Mouse (Mus musculus): ENCODE data around the gene Pitpnc1. TPM values are rescaled to one million over a fixed set of nuclear protein-coding genes. Genes with fewer than 3 reads are reported as not detected.
A peak's percentile ranks its signal among the peaks of the same experiment; 100 is the strongest.

Gene Pitpnc1
- polyA plus RNA-seq, 1 experiment from 2014 or later, result 16.2 TPM

GRCm38 (mm10) chr11:107337391-107338148 is 132.9 kb downstream of the Pitpnc1 start:
- no peaks in the 10 kb centered on the region for H3K27me3 ChIP-seq (ENCODE audit: control insufficient read depth, insufficient read depth, low read depth, low read length)
- H3K9me3 ChIP-seq (ENCODE audit: control insufficient read depth, low read length), result no peaks in the 10 kb centered on the region
- ATAC-seq (ENCODE audit: low read depth), result peak; percentile 76
- peak overlapping the region; percentile 34 for H3K4me2 ChIP-seq (ENCODE audit: low read depth, low read length)
- H3K27ac ChIP-seq (ENCODE audit: low read length), result peak overlapping the region; percentile 28; the same call in 1 of the 2 replicates
- 18% methylated on average over 18 of the region's 18 CpGs for WGBS
- H3K4me3 ChIP-seq (ENCODE audit: low read length), result no peak overlapping the region
- H3K4me1 ChIP-seq (replicated peaks; ENCODE audit: control insufficient read depth, insufficient read depth, low read length), result peaks cover 26% of the 10 kb centered on the region
- H3K36me3 ChIP-seq (ENCODE audit: control insufficient read depth, insufficient read depth, low read length), result no peaks in the 10 kb centered on the region; the same call in 1 of the 2 replicates
- H3K9ac ChIP-seq (ENCODE audit: low read length), result no peak overlapping the region

GRCm38 (mm10) chr11:107335756-107336155 is 134.7 kb downstream of the Pitpnc1 start:
- H3K27me3 ChIP-seq (ENCODE audit: control insufficient read depth, insufficient read depth, low read depth, low read length), result no peaks in the 10 kb centered on the region
- WGBS, result 76% methylated on average over 11 of the region's 11 CpGs
- no peaks in the 10 kb centered on the region; the same call in 1 of the 2 replicates for H3K36me3 ChIP-seq (ENCODE audit: control insufficient read depth, insufficient read depth, low read length)
- peak overlapping the region; percentile 24 for H3K4me2 ChIP-seq (ENCODE audit: low read depth, low read length)
- no peak overlapping the region for H3K4me3 ChIP-seq (ENCODE audit: low read length)
- H3K9ac ChIP-seq (ENCODE audit: low read length), result no peak overlapping the region
- no peaks in the 10 kb centered on the region for H3K9me3 ChIP-seq (ENCODE audit: control insufficient read depth, low read length)
- H3K4me1 ChIP-seq (replicated peaks; ENCODE audit: control insufficient read depth, insufficient read depth, low read length), result peaks cover 25% of the 10 kb centered on the region
- no peak for ATAC-seq (ENCODE audit: low read depth)
- peak overlapping the region; percentile 74 for H3K27ac ChIP-seq (ENCODE audit: low read length)

- Histone ChIP-seq H3K4me3 (ENCODE audit: low read length) (no peak overlapping the region), H3K36me3 (ENCODE audit: control insufficient read depth, insufficient read depth, low read length) (no peaks in the 10 kb centered on the region; the same call in 1 of the 2 replicates), H3K27ac (ENCODE audit: low read length) (peak overlapping the region; percentile 74), H3K4me1 (replicated peaks; ENCODE audit: control insufficient read depth, insufficient read depth, low read length) (peaks cover 22% of the 10 kb centered on the region), H3K4me2 (ENCODE audit: low read depth, low read length) (peak overlapping the region; percentile 24; the same call in 1 of the 2 replicates), H3K9me3 (ENCODE audit: control insufficient read depth, low read length) (no peaks in the 10 kb centered on the region), H3K9ac (ENCODE audit: low read length) (no peak overlapping the region), H3K27me3 (ENCODE audit: control insufficient read depth, insufficient read depth, low read depth, low read length) (no peaks in the 10 kb centered on the region)
- WGBS, result 53% methylated on average over 15 of the region's 15 CpGs
- ATAC-seq (ENCODE audit: low read depth), result peak; percentile 76
These were observed 135.5 kb downstream of the Pitpnc1 start for GRCm38 (mm10) chr11:107334849-107335484.

- no peaks in the 10 kb centered on the region for H3K27me3 ChIP-seq (ENCODE audit: control insufficient read depth, insufficient read depth, low read depth, low read length)
- peaks cover 17% of the 10 kb centered on the region for H3K4me1 ChIP-seq (replicated peaks; ENCODE audit: control insufficient read depth, insufficient read depth, low read length)
- H3K4me2 ChIP-seq (ENCODE audit: low read depth, low read length), result no peak overlapping the region
- WGBS, result 95% methylated on average over 3 of the region's 3 CpGs
- ATAC-seq (ENCODE audit: low read depth), result no peak
- no peaks in the 10 kb centered on the region; the same call in 1 of the 2 replicates for H3K36me3 ChIP-seq (ENCODE audit: control insufficient read depth, insufficient read depth, low read length)
- no peaks in the 10 kb centered on the region for H3K9me3 ChIP-seq (ENCODE audit: control insufficient read depth, low read length)
- no peak overlapping the region for H3K4me3 ChIP-seq (ENCODE audit: low read length)
- H3K9ac ChIP-seq (ENCODE audit: low read length), result no peak overlapping the region
- H3K27ac ChIP-seq (ENCODE audit: low read length), result no peak overlapping the region
These were observed 137.6 kb downstream of the Pitpnc1 start for GRCm38 (mm10) chr11:107332905-107333304.

GRCm38 (mm10) chr11:107332332-107332731 is 138.2 kb downstream of the Pitpnc1 start:
- H3K4me1 ChIP-seq (replicated peaks; ENCODE audit: control insufficient read depth, insufficient read depth, low read length), result peaks cover 12% of the 10 kb centered on the region
- no peaks in the 10 kb centered on the region; the same call in 1 of the 2 replicates for H3K36me3 ChIP-seq (ENCODE audit: control insufficient read depth, insufficient read depth, low read length)
- WGBS, result 73% methylated on average over 13 of the region's 13 CpGs
- no peaks in the 10 kb centered on the region for H3K27me3 ChIP-seq (ENCODE audit: control insufficient read depth, insufficient read depth, low read depth, low read length)
- H3K9ac ChIP-seq (ENCODE audit: low read length), result no peak overlapping the region
- H3K4me2 ChIP-seq (ENCODE audit: low read depth, low read length), result no peak overlapping the region
- H3K4me3 ChIP-seq (ENCODE audit: low read length), result no peak overlapping the region
- ATAC-seq (ENCODE audit: low read depth), result no peak
- H3K27ac ChIP-seq (ENCODE audit: low read length), result no peak overlapping the region
- H3K9me3 ChIP-seq (ENCODE audit: control insufficient read depth, low read length), result no peaks in the 10 kb centered on the region

GRCm38 (mm10) chr11:107331425-107331824 is 139.1 kb downstream of the Pitpnc1 start:
- H3K27ac ChIP-seq (ENCODE audit: low read length), result no peak overlapping the region
- no peak for ATAC-seq (ENCODE audit: low read depth)
- WGBS, result 88% methylated on average over 2 of the region's 2 CpGs

GRCm38 (mm10) chr11:107327326-107327725 is 143.2 kb downstream of the Pitpnc1 start:
- H3K27me3 ChIP-seq (ENCODE audit: control insufficient read depth, insufficient read depth, low read depth, low read length), result no peaks in the 10 kb centered on the region
- H3K36me3 ChIP-seq (ENCODE audit: control insufficient read depth, insufficient read depth, low read length), result no peaks in the 10 kb centered on the region
- no peak overlapping the region for H3K4me3 ChIP-seq (ENCODE audit: low read length)
- 72% methylated on average over 10 of the region's 10 CpGs for WGBS
- H3K9me3 ChIP-seq (ENCODE audit: control insufficient read depth, low read length), result no peaks in the 10 kb centered on the region
- H3K4me2 ChIP-seq (ENCODE audit: low read depth, low read length), result no peak overlapping the region
- ATAC-seq (ENCODE audit: low read depth), result no peak
- no peak overlapping the region for H3K27ac ChIP-seq (ENCODE audit: low read length)
- H3K9ac ChIP-seq (ENCODE audit: low read length), result no peak overlapping the region
- peaks cover 5% of the 10 kb centered on the region; the same call in 1 of the 2 replicates for H3K4me1 ChIP-seq (replicated peaks; ENCODE audit: control insufficient read depth, insufficient read depth, low read length)

More at GRCm38 (mm10) chr11:107331425-107331824, 139.1 kb downstream of the Pitpnc1 start:
- peaks cover 6% of the 10 kb centered on the region; the same call in 1 of the 2 replicates for H3K4me1 ChIP-seq (replicated peaks; ENCODE audit: control insufficient read depth, insufficient read depth, low read length)
- no peaks in the 10 kb centered on the region for H3K9me3 ChIP-seq (ENCODE audit: control insufficient read depth, low read length)
- no peak overlapping the region for H3K9ac ChIP-seq (ENCODE audit: low read length)
- H3K27me3 ChIP-seq (ENCODE audit: control insufficient read depth, insufficient read depth, low read depth, low read length), result no peaks in the 10 kb centered on the region
- no peaks in the 10 kb centered on the region; the same call in 1 of the 2 replicates for H3K36me3 ChIP-seq (ENCODE audit: control insufficient read depth, insufficient read depth, low read length)
- H3K4me2 ChIP-seq (ENCODE audit: low read depth, low read length), result no peak overlapping the region
- no peak overlapping the region for H3K4me3 ChIP-seq (ENCODE audit: low read length)

GRCm38 (mm10) chr11:107325739-107326725 is 144.5 kb downstream of the Pitpnc1 start:
- Histone ChIP-seq H3K36me3 (ENCODE audit: control insufficient read depth, insufficient read depth, low read length) (no peaks in the 10 kb centered on the region), H3K27ac (ENCODE audit: low read length) (no peak overlapping the region; the same call in 1 of the 2 replicates), H3K9me3 (ENCODE audit: control insufficient read depth, low read length) (peaks cover 2% of the 10 kb centered on the region; the same call in 1 of the 2 replicates), H3K4me2 (ENCODE audit: low read depth, low read length) (0 out of 2 replicates have a peak overlapping the region, but pooled peaks have one; percentile 3), H3K4me3 (ENCODE audit: low read length) (no peak overlapping the region), H3K27me3 (ENCODE audit: control insufficient read depth, insufficient read depth, low read depth, low read length) (no peaks in the 10 kb centered on the region), H3K9ac (ENCODE audit: low read length) (no peak overlapping the region), H3K4me1 (replicated peaks; ENCODE audit: control insufficient read depth, insufficient read depth, low read length) (peaks cover 5% of the 10 kb centered on the region; the same call in 1 of the 2 replicates)
- WGBS, result 43% methylated on average over 14 of the region's 14 CpGs
- peak; percentile 71 for ATAC-seq (ENCODE audit: low read depth)
